Mouse (Mus musculus): Measurements from ENCODE around the gene Tsc1. TPM values are rescaled to one million over a fixed set of nuclear protein-coding genes. Genes with fewer than 3 reads are reported as not detected.
A peak's percentile ranks its signal among the peaks of the same experiment; 100 is the strongest.

Gene Tsc1
- polyA plus RNA-seq, 1 experiment = 34.4 TPM

- H3K27me3 ChIP-seq (ENCODE audit: control insufficient read depth, insufficient read depth, low read length) = no peaks in the 10 kb centered on the region
- WGBS = 61% methylated on average over 7 of the region's 7 CpGs
- H3K4me1 ChIP-seq (ENCODE audit: control insufficient read depth, insufficient read depth, low read length) = no peaks in the 10 kb centered on the region
- peak; percentile 25 to 44 for DNase-seq
- no peak overlapping the region for H3K4me3 ChIP-seq (replicated peaks; ENCODE audit: insufficient read depth, low read depth, low read length)
- H3K27ac ChIP-seq (ENCODE audit: insufficient read depth, low read length) = no peak overlapping the region
- TF ChIP-seq POLR2A (IDR thresholded peaks at IDR 0.05; ENCODE audit: borderline replicate concordance, insufficient read depth, low read length) (no peak), CTCF (IDR thresholded peaks at IDR 0.05; ENCODE audit: borderline replicate concordance, insufficient read depth, low read depth, low read length) (no peak; the same call in 1 of the 2 replicates)
These were observed 1.2 kb upstream of the Tsc1 start for GRCm38 (mm10) chr2:28639794-28640193.

GRCm38 (mm10) chr2:28641435-28641941 lies 460 bp downstream of the Tsc1 start:
- Histone ChIP-seq H3K27me3 (ENCODE audit: control insufficient read depth, insufficient read depth, low read length) (no peaks in the 10 kb centered on the region), H3K4me3 (replicated peaks; ENCODE audit: insufficient read depth, low read depth, low read length) (peak overlapping the region; percentile 80), H3K27ac (ENCODE audit: insufficient read depth, low read length) (peak overlapping the region; percentile 87), H3K4me1 (ENCODE audit: control insufficient read depth, insufficient read depth, low read length) (no peaks in the 10 kb centered on the region)
- WGBS = under 1% methylated on average over 40 of the region's 43 CpGs
- no peak for TF ChIP-seq POLR2A (IDR thresholded peaks at IDR 0.05; ENCODE audit: borderline replicate concordance, insufficient read depth, low read length)
- TF ChIP-seq CTCF (IDR thresholded peaks at IDR 0.05; ENCODE audit: borderline replicate concordance, insufficient read depth, low read depth, low read length) = no peak
- DNase-seq = no peak

- DNase-seq = no peak
- H3K4me3 ChIP-seq (replicated peaks; ENCODE audit: insufficient read depth, low read depth, low read length) = no peak overlapping the region
- no peaks in the 10 kb centered on the region for H3K27me3 ChIP-seq (ENCODE audit: control insufficient read depth, insufficient read depth, low read length)
- no peaks in the 10 kb centered on the region for H3K4me1 ChIP-seq (ENCODE audit: control insufficient read depth, insufficient read depth, low read length)
- no peak for TF ChIP-seq CTCF (IDR thresholded peaks at IDR 0.05; ENCODE audit: borderline replicate concordance, insufficient read depth, low read depth, low read length)
- no peak for TF ChIP-seq POLR2A (IDR thresholded peaks at IDR 0.05; ENCODE audit: borderline replicate concordance, insufficient read depth, low read length)
- WGBS = 81% methylated on average over 3 of the region's 3 CpGs
- H3K27ac ChIP-seq (ENCODE audit: insufficient read depth, low read length) = no peak overlapping the region
These were observed 2.1 kb downstream of the Tsc1 start for GRCm38 (mm10) chr2:28643081-28643480.

GRCm38 (mm10) chr2:28650526-28650925 lies 9.5 kb downstream of the Tsc1 start:
- TF ChIP-seq CTCF (IDR thresholded peaks at IDR 0.05; ENCODE audit: borderline replicate concordance, insufficient read depth, low read depth, low read length) = no peak
- no peak for TF ChIP-seq POLR2A (IDR thresholded peaks at IDR 0.05; ENCODE audit: borderline replicate concordance, insufficient read depth, low read length)
- Histone ChIP-seq H3K4me3 (replicated peaks; ENCODE audit: insufficient read depth, low read depth, low read length) (no peak overlapping the region), H3K27ac (ENCODE audit: insufficient read depth, low read length) (no peak overlapping the region), H3K4me1 (ENCODE audit: control insufficient read depth, insufficient read depth, low read length) (peaks cover 5% of the 10 kb centered on the region), H3K27me3 (ENCODE audit: control insufficient read depth, insufficient read depth, low read length) (no peaks in the 10 kb centered on the region)
- DNase-seq = peak; percentile 41 to 47

GRCm38 (mm10) chr2:28653351-28653750 lies 12.3 kb downstream of the Tsc1 start:
- 96% methylated on average over 7 of the region's 7 CpGs for WGBS
- H3K27ac ChIP-seq (ENCODE audit: insufficient read depth, low read length) = no peak overlapping the region
- no peaks in the 10 kb centered on the region for H3K27me3 ChIP-seq (ENCODE audit: control insufficient read depth, insufficient read depth, low read length)
- no peak for DNase-seq
- no peak overlapping the region for H3K4me3 ChIP-seq (replicated peaks; ENCODE audit: insufficient read depth, low read depth, low read length)
- peaks cover 5% of the 10 kb centered on the region for H3K4me1 ChIP-seq (ENCODE audit: control insufficient read depth, insufficient read depth, low read length)
- TF ChIP-seq CTCF (IDR thresholded peaks at IDR 0.05; ENCODE audit: borderline replicate concordance, insufficient read depth, low read depth, low read length) = no peak
- TF ChIP-seq POLR2A (IDR thresholded peaks at IDR 0.05; ENCODE audit: borderline replicate concordance, insufficient read depth, low read length) = no peak

GRCm38 (mm10) chr2:28654295-28654694 lies 13.3 kb downstream of the Tsc1 start:
- 68% methylated on average over 2 of the region's 2 CpGs for WGBS
- Histone ChIP-seq H3K27ac (ENCODE audit: insufficient read depth, low read length) (no peak overlapping the region), H3K4me1 (ENCODE audit: control insufficient read depth, insufficient read depth, low read length) (peaks cover 5% of the 10 kb centered on the region), H3K27me3 (ENCODE audit: control insufficient read depth, insufficient read depth, low read length) (no peaks in the 10 kb centered on the region), H3K4me3 (replicated peaks; ENCODE audit: insufficient read depth, low read depth, low read length) (no peak overlapping the region)
- TF ChIP-seq CTCF (IDR thresholded peaks at IDR 0.05; ENCODE audit: borderline replicate concordance, insufficient read depth, low read depth, low read length) (peak; percentile 38; the same call in 1 of the 2 replicates), POLR2A (IDR thresholded peaks at IDR 0.05; ENCODE audit: borderline replicate concordance, insufficient read depth, low read length) (no peak)
- no peak for DNase-seq

- WGBS = 73% methylated on average over 8 of the region's 8 CpGs
- H3K4me3 ChIP-seq (replicated peaks; ENCODE audit: insufficient read depth, low read depth, low read length) = no peak overlapping the region
- H3K4me1 ChIP-seq (ENCODE audit: control insufficient read depth, insufficient read depth, low read length) = no peaks in the 10 kb centered on the region
- H3K27ac ChIP-seq (ENCODE audit: insufficient read depth, low read length) = no peak overlapping the region
- TF ChIP-seq CTCF (IDR thresholded peaks at IDR 0.05; ENCODE audit: borderline replicate concordance, insufficient read depth, low read depth, low read length) = no peak
- TF ChIP-seq POLR2A (IDR thresholded peaks at IDR 0.05; ENCODE audit: borderline replicate concordance, insufficient read depth, low read length) = no peak
- H3K27me3 ChIP-seq (ENCODE audit: control insufficient read depth, insufficient read depth, low read length) = no peaks in the 10 kb centered on the region
- no peak for DNase-seq
These were observed 15.2 kb downstream of the Tsc1 start for GRCm38 (mm10) chr2:28656216-28656615.

- Histone ChIP-seq H3K4me1 (ENCODE audit: control insufficient read depth, insufficient read depth, low read length) (no peaks in the 10 kb centered on the region), H3K27me3 (ENCODE audit: control insufficient read depth, insufficient read depth, low read length) (no peaks in the 10 kb centered on the region), H3K27ac (ENCODE audit: insufficient read depth, low read length) (no peak overlapping the region), H3K4me3 (replicated peaks; ENCODE audit: insufficient read depth, low read depth, low read length) (no peak overlapping the region)
- TF ChIP-seq POLR2A (IDR thresholded peaks at IDR 0.05; ENCODE audit: borderline replicate concordance, insufficient read depth, low read length) (no peak), CTCF (IDR thresholded peaks at IDR 0.05; ENCODE audit: borderline replicate concordance, insufficient read depth, low read depth, low read length) (no peak)
- 94% methylated on average over 3 of the region's 3 CpGs for WGBS
- DNase-seq = no peak
These were observed 21.9 kb downstream of the Tsc1 start for GRCm38 (mm10) chr2:28662891-28663290.

Measured in cerebellum, adult 2 months (tissue).